Mouse (Mus musculus) small intestine, adult 2 months (tissue): ENCODE data around the gene Foxn2.

Source experiments
- CTCF ChIP-seq: fragments of 200-500 bp; IDR thresholded peaks from 2 replicates; pipeline ENCODE4 v1.5.1; 2012; ENCODE audit warnings: low read depth, mild to moderate bottlenecking, control low read depth, inconsistent platforms, low read length, moderate library complexity, mixed read lengths; ENCODE audit not compliant: insufficient replicate concordance, insufficient read length; ENCODE audit errors: extremely low read depth
- POLR2A ChIP-seq: fragments of 200-500 bp; IDR thresholded peaks from 2 replicates; pipeline ENCODE4 v1.6.1; 2012; ENCODE audit warnings: low read depth, mild to moderate bottlenecking, control low read depth, inconsistent platforms, low read length, moderate library complexity

DNA sequence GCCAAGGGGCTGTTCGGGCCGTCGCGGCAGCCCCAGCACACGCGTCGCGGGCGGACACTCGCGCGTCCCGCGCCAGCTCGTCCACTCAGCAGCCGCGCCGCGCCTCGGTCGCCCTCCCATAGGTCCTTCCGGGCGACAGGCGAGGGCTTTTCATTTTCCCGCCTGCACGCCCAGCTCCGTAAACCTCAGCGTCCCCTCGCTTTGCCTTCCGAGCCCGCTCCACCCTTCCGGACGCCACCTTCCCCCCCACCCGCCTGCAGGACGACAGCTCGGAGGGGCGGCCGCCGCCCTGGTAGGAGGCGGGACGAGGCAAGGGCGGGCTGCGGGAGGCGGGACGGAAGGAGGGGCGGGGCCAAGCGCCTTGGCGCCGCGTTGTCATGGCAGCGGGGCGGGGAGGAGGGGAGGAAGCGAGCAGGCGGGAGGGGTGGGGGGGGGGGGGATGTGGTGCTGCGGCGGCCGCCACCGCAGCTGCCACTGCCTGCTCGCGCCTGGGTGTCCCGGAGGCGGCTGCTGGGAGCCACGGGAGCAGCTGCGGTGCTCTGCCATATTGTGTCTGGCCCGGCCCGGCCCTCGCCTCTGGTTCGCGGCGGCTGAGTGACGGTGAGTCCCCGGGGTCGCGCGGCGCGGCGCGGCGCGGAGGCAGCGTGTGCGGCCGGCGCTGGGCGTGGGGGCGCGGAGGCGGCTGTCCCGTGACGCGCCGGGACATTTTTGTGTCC, at the start of gene Foxn2:
- TF ChIP-seq CTCF (no peak), POLR2A (peak; percentile 78)
